Mouse (Mus musculus) layer of hippocampus, postnatal 25 days (tissue): ENCODE results near the gene Glra3. TPM values are rescaled to one million over a fixed set of nuclear protein-coding genes. Genes with fewer than 3 reads are reported as not detected.
A peak's percentile ranks its signal among the peaks of the same experiment; 100 is the strongest.

ENCODE experiments used
- DNase-seq, 2 experiments: peaks; one replicate each; pipeline ENCODE4 v3.0.0; 2022; ENCODE audit warnings: mixed read lengths in 2 of 2, low spot score in 1 of 2; ENCODE audit errors: extremely low spot score in 1 of 2
- total RNA-seq, 2 experiments: library from RNA; stranded (reverse); gene quantifications; 2 replicates each; pipeline ENCODE4 v1.2.3; 2021

Gene Glra3
- 1 to 10 TPM; 1.4 to 1.9 TPM for total RNA-seq

GRCm38 (mm10) chr8:55939870-55940525 is at the start of gene Glra3:
Gene Glra3 (plus strand): TSS chr8:55940460.
- peak; percentile 9 to 11 for DNase-seq

DNA sequence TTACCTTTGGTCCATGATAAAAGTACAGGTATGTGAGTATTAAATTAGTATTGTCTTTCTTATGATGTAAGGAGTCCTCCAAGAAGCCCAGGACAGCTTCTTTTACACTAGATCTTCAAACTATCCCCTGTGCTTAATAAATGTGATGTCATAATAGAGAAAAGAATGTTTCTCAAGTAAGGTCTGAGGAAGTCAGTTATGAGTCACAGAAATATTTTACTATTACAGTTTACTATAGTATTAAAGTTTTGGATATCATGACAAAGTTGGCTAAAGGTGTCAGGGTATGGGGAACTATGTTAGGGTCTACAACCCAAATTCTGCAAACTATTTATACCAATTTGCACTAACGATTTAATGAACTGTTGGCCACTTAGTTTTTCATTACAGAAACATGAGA is 33.4 kb upstream of the Glra3 start, which contains the start of gene Adam29:
Adam29 (minus strand) TSS at position 101 of the 400 bp plus-strand sequence.
- DNase-seq: no peak

DNA sequence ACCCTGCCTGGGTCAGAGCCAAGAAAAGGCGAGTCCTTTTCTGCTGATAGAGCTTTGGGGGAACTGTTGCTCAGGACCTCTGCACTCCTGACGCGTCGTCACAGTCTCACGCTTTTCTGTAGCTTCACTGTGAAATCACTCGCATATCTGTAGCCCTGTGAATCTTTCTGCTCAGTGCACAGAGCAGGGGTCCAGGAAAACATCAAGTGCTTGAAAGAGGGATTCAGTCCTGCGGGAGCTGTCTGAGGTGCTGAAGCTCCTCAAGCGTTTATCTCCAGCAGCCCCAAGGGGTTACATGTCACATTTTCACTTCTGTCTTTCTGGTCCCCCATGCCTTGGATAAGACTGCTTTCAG is 243 bp downstream of the Glra3 start:
- DNase-seq: peak in 1 of 2 experiments; percentile 5

GRCm38 (mm10) chr8:55964759-55965320 is 24.6 kb downstream of the Glra3 start:
- no peak for DNase-seq

DNA sequence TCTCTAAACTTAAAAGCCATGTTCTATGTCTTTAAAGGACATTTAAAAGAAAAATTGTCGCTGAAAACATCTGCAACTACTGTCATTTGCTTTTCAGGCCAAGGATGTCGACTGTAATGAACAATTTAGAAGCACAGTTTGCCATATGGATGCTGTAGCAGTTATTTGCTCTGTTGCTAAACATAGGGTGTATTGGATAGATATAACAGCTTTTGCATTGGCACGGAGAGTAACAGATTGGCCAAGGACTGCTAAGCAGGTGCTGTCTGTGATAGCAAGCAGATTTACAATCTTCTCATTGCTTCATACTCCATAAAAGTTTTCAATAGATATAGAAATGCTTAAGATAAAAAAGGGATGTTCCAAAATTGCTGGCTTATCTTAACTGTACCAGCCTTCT is 57.6 kb downstream of the Glra3 start:
- DNase-seq: peak; percentile 6

DNA sequence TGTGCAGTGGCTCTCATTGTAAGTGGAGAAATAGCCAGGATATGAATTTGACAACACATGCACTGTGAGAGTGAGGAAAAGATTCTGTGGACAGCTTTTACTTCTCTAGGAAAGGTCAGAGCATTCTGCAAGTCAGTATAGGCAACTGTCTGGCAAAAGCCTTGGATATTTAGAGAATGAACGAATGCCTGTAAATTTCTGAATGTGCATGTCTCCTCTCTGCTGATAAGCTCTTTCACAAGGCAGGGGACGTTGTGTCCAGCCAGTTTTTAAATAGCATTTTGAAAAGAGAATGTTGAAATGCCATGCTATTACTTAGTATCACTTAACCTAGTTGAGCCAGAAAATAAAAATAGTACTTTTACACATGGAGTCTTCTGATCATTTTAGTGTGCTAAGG is 114.1 kb downstream of the Glra3 start:
- DNase-seq: no peak

GRCm38 (mm10) chr8:56063081-56063480 is 122.8 kb downstream of the Glra3 start:
- peak; percentile 11 to 69 for DNase-seq

DNA sequence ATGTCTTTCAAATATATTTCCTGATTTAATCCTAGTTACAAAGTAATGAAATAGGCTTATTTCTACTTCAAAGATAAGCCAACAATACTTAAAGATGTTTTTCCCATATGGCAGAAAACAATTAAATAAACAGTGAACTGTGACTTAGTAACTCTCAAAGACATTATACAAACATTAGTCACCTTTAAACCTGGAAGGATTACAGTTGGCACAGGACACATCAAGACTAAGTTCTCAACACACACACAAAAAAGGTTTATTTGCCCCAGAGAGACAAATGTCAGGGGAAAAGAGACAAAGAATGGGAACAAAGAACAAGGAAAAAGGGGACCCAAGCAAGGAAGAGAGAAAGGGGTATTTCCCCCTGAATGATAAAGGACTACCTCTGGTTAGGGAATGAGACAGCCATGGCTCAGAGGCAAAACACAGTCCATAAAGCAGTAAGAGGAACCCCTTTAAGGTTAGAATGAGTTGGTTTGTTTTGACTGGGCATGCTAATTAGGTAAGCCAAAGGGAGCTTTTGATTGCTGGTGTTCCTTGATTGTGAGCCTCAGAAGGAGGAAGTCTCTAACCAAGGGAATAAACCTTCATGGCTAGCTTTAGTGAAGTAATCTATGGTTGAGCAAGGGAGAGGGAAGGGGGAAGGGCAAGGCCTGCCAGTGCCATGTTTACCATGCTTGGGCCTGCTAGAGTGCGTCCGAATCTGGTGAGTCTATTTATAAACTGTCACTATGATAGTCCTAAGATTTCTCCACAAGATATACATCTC is 130.4 kb downstream of the Glra3 start:
- DNase-seq: no peak

- DNase-seq: no peak
Observed at GRCm38 (mm10) chr8:56083654-56084053, 143.4 kb downstream of the Glra3 start.

- no peak for DNase-seq
Observed at GRCm38 (mm10) chr8:56094385-56094784, 154.1 kb downstream of the Glra3 start.

DNA sequence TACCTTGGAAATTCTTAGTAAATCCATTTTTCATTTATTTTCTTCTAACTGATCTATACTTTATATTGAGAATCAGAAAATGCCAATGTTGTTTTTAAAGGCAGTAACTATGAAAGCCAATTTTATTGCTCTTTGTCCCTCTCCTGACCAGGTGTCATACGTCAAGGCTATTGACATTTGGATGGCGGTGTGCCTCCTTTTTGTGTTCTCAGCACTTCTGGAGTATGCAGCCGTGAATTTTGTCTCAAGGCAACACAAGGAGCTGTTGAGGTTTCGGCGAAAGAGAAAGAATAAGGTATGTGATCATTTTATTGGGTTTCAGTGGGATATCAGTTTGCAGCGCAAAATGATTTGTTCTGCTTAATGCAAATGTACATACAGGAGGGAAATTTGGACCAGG is 170.0 kb downstream of the Glra3 start:
- DNase-seq: no peak

- DNase-seq: no peak
Observed at GRCm38 (mm10) chr8:56129357-56129756, 189.1 kb downstream of the Glra3 start.

DNA sequence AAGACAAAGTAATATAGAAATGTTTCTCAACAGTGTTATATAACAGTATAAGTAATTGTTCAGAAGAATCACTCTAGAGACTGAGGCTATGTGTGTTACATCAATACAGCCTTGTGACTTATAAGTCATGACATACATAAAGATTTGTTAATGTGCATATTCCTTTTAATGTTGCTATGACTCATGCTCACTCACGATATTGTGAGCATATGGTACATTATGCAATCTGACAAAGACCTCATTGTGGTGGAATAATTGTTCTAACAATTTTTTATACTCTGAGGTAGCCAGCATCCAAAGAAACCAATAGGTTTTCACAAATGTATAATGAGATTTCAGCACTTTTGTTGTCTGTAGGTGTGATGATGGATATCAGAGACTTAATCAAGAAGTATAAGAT is 210.4 kb downstream of the Glra3 start:
- DNase-seq: no peak

- no peak for DNase-seq
Observed at GRCm38 (mm10) chr8:56151574-56151973, 211.3 kb downstream of the Glra3 start.

DNA sequence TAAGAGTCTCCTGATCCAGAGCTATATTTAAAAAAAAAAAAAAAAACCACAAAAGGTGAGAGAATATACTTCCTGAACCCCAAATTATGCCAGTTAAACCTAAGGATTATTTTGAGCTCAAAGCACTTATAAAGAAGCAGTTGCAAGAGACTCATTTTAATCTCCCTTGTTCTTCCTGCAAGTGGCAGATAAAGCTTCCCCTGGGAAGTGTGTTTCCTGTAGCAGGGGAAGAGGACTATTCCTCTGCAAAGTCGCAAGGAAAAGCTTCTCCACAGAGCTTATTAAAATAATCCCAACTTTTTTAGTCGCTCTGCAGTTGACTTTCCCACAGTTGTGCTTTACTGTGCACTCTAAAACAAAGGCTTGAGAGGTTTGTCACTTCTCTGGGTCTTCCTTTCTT is 218.7 kb downstream of the Glra3 start:
- no peak for DNase-seq

Other genes with a start within 250 kb of the Glra3 start
- not detected for gene Adam29, start 33.5 kb upstream of the Glra3 start, total RNA-seq